Mouse (Mus musculus) right cerebral cortex, adult 2 months (tissue): ENCODE data around the gene Tbrg4.
"Not testable (repeated sequence)": the region's sequence is repeated elsewhere in the genome, so short reads cannot be mapped to it uniquely, and the experiment has no call there.

Source experiments
- DNase-seq, 2 experiments: peaks; one replicate each; pipeline ENCODE4 v3.0.0; 2021 to 2022; ENCODE audit warnings: low spot score in 2 of 2

The Tbrg4 gene

DNA sequence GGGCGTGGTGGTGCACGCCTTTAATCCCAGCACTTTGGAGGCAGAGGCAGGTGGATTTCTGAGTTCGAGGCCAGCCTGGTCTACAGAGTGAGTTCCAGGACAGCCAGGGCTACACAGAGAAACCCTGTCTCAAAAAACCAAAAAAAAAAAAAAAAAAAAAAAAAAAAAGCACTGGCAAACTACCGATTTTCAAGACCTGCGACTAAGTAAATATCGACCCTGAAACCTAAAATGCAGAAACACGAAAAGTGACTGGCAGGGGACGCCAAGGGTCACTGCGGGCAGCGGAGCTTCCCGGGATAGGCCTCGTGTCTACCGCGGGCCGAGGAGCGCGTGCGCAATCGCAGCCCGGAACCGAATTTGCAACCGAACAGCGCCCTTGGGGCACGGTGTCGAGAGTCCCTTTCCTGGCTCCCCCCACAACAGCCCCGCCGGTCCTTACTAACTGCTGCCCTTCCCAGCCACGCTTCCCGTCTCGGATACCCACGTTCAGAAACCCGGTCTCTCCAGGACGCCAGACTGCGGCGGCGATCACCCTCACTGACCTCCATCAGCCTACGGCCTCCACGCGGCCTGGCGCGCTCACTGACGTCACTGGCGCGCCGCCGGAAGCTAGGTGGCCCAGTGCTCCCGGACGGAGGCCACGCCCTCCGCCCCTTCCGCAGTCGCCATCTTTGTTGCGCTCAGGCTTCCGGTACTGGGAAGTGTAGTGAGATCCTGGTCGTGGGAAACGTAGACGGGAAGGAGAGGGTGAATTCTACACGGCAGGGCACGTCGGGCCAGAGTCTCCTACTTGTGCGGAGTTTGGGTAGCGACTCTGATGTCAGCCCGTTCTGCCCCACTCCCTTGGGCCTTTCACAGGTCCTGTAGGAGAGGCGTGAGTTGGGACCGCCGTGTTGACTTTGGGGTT lies at the start of gene Tbrg4:
Gene Tbrg4 (minus strand): TSS at position 590 of the 910 bp plus-strand sequence.
- DNase-seq: peak; percentile 91 to 95

DNA sequence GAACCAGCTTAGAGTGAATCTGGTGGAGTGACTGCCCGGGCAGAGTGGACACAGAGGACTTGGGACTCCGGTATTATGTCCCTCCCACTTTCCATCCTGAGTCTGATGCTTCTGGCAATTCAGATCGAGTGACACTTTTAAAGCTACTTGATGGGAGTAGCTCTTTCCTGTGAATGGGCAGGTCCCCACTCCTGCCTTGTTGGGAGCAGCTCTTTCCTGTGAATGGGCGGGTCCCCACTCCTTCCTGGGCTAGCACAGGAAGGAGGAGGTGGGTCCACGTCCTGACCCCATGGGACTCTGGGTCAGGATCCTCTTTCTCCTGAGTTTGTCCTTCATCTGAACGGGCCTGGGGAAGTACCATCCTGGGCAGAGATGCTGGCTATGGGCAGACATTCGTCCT lies 49.5 kb upstream of the Tbrg4 start:
- no peak for DNase-seq

GRCm38 (mm10) chr11:6674701-6675100 lies 48.8 kb upstream of the Tbrg4 start:
- no peak for DNase-seq

GRCm38 (mm10) chr11:6670826-6671225 lies 45.0 kb upstream of the Tbrg4 start:
- DNase-seq: no peak

DNA sequence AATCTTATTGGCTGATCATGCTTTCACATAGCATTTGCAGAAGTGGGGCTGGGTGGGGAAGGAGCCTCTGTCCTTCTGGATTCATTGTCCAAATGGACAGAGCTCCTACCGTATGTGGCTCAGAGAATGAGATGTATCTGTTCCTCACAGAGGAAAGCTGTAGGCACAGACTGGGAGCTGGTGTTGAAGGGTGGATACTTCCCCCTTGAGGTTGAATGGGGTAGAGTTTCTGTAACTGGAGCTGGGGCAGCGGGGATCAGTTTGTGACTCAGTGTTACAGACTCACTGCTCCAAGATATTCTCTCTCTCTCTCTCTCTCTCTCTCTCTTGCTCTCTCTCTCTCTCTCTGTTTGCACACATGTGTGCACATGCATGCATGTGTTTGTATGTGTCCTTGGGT lies 44.2 kb upstream of the Tbrg4 start:
- DNase-seq: no peak

- no peak for DNase-seq
Observed at GRCm38 (mm10) chr11:6669041-6669440, 43.2 kb upstream of the Tbrg4 start.

DNA sequence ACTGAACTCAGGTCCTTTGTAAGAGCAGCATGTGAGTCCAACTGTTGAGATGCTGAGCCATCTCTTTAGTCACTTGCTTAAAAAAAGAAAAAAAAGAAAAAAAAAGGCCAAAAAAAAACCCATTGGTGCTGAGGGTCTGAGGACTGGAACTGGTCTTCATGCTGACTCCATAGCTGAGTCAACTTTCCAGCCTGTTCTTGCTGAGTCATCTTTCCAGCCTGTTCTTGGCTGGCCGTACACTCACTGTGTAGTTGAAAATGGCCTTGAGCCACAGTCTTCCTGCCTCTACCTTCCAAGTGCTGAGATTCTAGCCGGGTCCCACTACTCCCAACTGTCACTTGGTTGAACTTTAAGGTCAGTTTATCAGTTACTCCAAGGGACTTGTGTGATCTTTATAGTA lies 40.8 kb upstream of the Tbrg4 start:
- DNase-seq: no peak

GRCm38 (mm10) chr11:6661206-6661605 lies 35.3 kb upstream of the Tbrg4 start:
- DNase-seq: no peak

DNA sequence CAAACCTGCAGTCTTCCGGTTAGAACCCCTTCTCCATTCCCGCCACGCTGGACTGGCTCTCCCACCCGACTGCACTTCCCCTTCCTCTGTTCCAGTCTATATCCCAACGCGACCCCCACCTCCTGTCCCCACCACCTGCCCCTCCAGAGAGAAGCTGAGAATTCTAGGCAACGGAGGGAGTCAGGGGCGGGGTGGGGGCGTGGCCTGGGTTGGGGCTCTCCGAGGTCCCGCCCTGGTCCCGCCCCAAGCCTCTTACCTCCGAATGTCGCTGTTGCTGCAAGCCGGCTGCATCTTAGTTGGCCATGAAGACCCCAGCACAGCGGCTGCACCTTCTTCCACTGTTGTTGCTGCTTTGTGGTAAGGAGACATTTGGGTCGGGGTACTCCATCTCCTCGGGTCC lies 32.4 kb upstream of the Tbrg4 start, which contains the start of gene Ramp3:
Gene Ramp3 (plus strand): TSS at position 251 of the 400 bp plus-strand sequence.
- DNase-seq: no peak

GRCm38 (mm10) chr11:6654903-6655302 lies 29.0 kb upstream of the Tbrg4 start:
- peak; percentile 90 to 95 for DNase-seq

- DNase-seq: not testable (repeated sequence)
Observed at GRCm38 (mm10) chr11:6652978-6653377, 27.1 kb upstream of the Tbrg4 start.

DNA sequence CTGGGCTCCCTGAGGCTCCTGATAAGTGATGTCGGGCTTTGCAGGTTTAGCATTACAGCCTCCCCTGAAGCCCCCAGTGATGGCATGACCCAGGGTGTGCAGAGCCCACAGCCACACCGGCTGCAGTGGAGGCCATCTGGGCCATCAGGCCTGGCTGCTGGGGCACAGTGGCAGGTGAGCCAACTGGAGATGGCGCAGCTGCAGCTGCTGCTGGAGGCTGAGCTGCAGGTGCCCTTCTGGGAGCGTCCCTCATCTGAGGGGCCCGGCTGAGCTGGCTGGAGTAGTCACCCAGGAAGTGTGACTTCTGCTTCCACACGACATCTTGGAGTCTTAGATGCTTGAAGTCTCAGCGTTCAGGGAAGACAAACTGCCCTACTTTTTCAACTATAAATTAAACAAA lies 24.7 kb upstream of the Tbrg4 start:
- DNase-seq: no peak

- no peak for DNase-seq
Observed at GRCm38 (mm10) chr11:6647831-6648724, 22.2 kb upstream of the Tbrg4 start.

- no peak for DNase-seq
Observed at GRCm38 (mm10) chr11:6644566-6644965, 18.7 kb upstream of the Tbrg4 start.

DNA sequence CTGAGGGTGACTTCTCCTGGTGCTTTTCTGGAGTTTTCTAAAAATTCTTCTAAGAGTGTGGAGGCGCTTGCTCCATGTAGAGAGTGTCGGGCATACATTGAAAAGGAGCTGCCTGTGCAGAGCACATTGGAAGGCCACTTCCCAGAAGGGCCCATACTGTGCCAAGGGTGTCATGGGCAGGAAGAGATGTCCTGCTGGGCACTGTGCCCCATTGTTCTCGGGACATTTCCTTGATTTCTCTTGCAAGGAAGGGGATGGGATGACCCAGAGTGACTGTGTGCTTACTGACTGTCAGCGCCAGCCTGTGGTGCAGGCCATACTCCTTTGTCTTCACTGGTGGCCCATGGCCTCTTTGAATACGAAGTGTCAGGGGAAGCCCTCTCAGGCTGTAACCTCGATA lies 13.2 kb upstream of the Tbrg4 start:
- DNase-seq: no peak

DNA sequence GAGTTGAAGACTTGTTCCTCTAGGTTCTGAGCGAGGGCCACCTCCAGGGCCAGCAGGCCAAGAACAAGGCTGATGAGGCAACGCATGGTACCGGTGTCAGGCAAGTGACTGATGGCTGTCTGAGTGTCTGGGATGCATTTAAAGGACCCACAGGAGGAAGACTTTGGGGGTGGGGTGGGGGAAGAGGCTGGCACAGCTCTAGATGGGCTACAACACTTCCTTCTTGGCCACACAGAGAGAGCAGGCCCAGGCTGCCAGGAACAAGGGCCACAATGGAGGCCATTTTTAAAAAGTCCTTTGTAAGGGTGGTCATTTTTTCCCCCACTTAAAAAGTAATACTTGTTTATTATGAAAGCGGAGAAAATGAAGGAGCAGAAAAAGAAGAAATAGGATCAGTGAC lies 12.7 kb upstream of the Tbrg4 start, which contains the start of gene Wap:
Gene Wap (minus strand): TSS at position 101 of the 400 bp plus-strand sequence.
- DNase-seq: no peak

GRCm38 (mm10) chr11:6636150-6636549 lies 10.3 kb upstream of the Tbrg4 start:
- no peak for DNase-seq

DNA sequence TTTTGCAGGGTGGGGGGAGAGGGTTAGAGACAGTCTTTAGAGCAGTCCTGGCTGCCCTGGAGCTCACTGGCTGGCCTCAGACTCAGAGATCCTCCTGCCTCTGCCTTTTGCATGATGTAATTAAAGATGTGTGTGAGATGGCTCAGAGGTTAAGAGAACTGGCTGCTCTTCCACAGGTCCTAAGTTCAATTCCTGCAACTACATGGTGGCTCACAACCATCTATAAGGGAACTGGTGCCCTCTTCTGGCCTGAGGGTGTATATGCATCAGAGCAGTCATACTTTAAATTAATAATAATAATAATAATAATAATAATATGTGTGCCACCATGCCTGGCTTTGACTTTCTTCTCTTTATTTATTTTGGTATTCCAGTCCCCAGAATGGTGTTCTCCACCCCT lies 3.8 kb upstream of the Tbrg4 start:
- peak in 1 of 2 experiments; percentile 17 for DNase-seq

- DNase-seq: peak; percentile 31 to 35
Observed at GRCm38 (mm10) chr11:6628568-6628967, 2.7 kb upstream of the Tbrg4 start.

- no peak for DNase-seq
Observed at GRCm38 (mm10) chr11:6627731-6628130, 1.9 kb upstream of the Tbrg4 start.

DNA sequence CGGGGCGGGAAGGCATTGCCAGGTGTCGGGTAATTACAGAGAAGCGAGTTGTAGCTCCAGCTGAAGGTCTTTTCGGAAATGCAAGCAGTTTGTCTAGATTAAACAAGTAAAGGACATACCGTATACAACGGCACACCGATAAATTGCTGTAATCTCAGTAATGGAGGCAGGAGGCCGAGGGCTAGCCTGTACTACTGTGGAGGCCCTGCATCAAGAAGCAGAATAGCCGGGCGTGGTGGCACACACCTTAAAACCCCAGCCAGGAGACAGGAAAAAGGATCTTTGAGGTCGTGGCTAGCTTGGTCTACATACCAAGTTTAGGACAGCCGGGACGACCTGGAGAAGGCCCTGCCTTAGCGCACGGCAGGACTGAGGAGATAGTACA lies 513 bp upstream of the Tbrg4 start:
- DNase-seq: no peak

- no peak for DNase-seq
Observed at GRCm38 (mm10) chr11:6624619-6625382, 1.1 kb downstream of the Tbrg4 start.
